Mouse (Mus musculus): ENCODE results near the gene Fgfr4.

The Fgfr4 gene

GRCm38 (mm10) chr13:55190121-55190868 is 37.9 kb downstream of the Fgfr4 start:
- TF ChIP-seq GATA4 (IDR thresholded peaks at IDR 0.05; ENCODE audit: insufficient replicate concordance, low read length), result peak; percentile 75; the same call in 1 of the 2 replicates

- no peak for TF ChIP-seq GATA4 (IDR thresholded peaks at IDR 0.05; ENCODE audit: insufficient replicate concordance, low read length)
Observed at GRCm38 (mm10) chr13:55191535-55191934, 39.1 kb downstream of the Fgfr4 start.

- no peak for TF ChIP-seq GATA4 (IDR thresholded peaks at IDR 0.05; ENCODE audit: insufficient replicate concordance, low read length)
Observed at GRCm38 (mm10) chr13:55203740-55204139, 51.3 kb downstream of the Fgfr4 start.

- TF ChIP-seq GATA4 (IDR thresholded peaks at IDR 0.05; ENCODE audit: insufficient replicate concordance, low read length), result no peak
Observed at GRCm38 (mm10) chr13:55204667-55205389, 52.4 kb downstream of the Fgfr4 start.

- no peak for TF ChIP-seq GATA4 (IDR thresholded peaks at IDR 0.05; ENCODE audit: insufficient replicate concordance, low read length)
Observed at GRCm38 (mm10) chr13:55205448-55206205, 53.2 kb downstream of the Fgfr4 start.

- no peak for TF ChIP-seq GATA4 (IDR thresholded peaks at IDR 0.05; ENCODE audit: insufficient replicate concordance, low read length)
Observed at GRCm38 (mm10) chr13:55208837-55209648, 56.6 kb downstream of the Fgfr4 start.

- no peak for TF ChIP-seq GATA4 (IDR thresholded peaks at IDR 0.05; ENCODE audit: insufficient replicate concordance, low read length)
Observed at GRCm38 (mm10) chr13:55209649-55210192, 57.3 kb downstream of the Fgfr4 start, which contains the start of gene Nsd1. TSS of gene Nsd1 (plus strand) at chr13:55209782.

- TF ChIP-seq GATA4 (IDR thresholded peaks at IDR 0.05; ENCODE audit: insufficient replicate concordance, low read length), result no peak
Observed at GRCm38 (mm10) chr13:55210193-55210970, 57.9 kb downstream of the Fgfr4 start.

GRCm38 (mm10) chr13:55210971-55211220 is 58.5 kb downstream of the Fgfr4 start:
- TF ChIP-seq GATA4 (IDR thresholded peaks at IDR 0.05; ENCODE audit: insufficient replicate concordance, low read length), result no peak

- TF ChIP-seq GATA4 (IDR thresholded peaks at IDR 0.05; ENCODE audit: insufficient replicate concordance, low read length), result no peak
Observed at GRCm38 (mm10) chr13:55211221-55212010, 59.0 kb downstream of the Fgfr4 start.

- no peak for TF ChIP-seq GATA4 (IDR thresholded peaks at IDR 0.05; ENCODE audit: insufficient replicate concordance, low read length)
Observed at GRCm38 (mm10) chr13:55212011-55212360, 59.5 kb downstream of the Fgfr4 start.

- no peak for TF ChIP-seq GATA4 (IDR thresholded peaks at IDR 0.05; ENCODE audit: insufficient replicate concordance, low read length)
Observed at GRCm38 (mm10) chr13:55212361-55213137, 60.1 kb downstream of the Fgfr4 start.
